Mouse (Mus musculus) mouse trophoblast stem cell (cell line): ENCODE data around the gene Spg21.

Experiments
- in situ Hi-C, 2 experiments: fragments of 300-500 bp; cut with MseI, MboI; formaldehyde crosslinking; loops; 2 replicates in 1 of 2; 3 replicates in 1 of 2; pipeline ENCODE4 v1.15.1; 2025

The Spg21 gene

GRCm38 (mm10) chr9:65460732-65461442, at the start of gene Spg21:
Spg21 (plus strand) TSS chr9:65460947.
- in situ Hi-C loops = no loop called here

GRCm38 (mm10) chr9:65411326-65411725, 49.4 kb upstream of the Spg21 start:
- in situ Hi-C loops = no loop called here

- in situ Hi-C loops = no loop called here
Measured at GRCm38 (mm10) chr9:65417738-65418137, 43.0 kb upstream of the Spg21 start.

- in situ Hi-C loops = no loop called here
Measured at GRCm38 (mm10) chr9:65419633-65420032, 41.1 kb upstream of the Spg21 start.

- in situ Hi-C loops = no loop called here
Measured at GRCm38 (mm10) chr9:65422760-65423501, 37.8 kb upstream of the Spg21 start, which contains the start of gene Slc51b. Slc51b (minus strand) TSS chr9:65422955.

GRCm38 (mm10) chr9:65424393-65424792, 36.4 kb upstream of the Spg21 start:
- in situ Hi-C loops = no loop called here

- in situ Hi-C loops = loop anchor here in 1 of 2 experiments (5.0 kb wide), 1 partner anchor 35 kb away; the partner anchor contains the start of gene Kbtbd13
Measured at GRCm38 (mm10) chr9:65427511-65427910, 33.2 kb upstream of the Spg21 start.

- in situ Hi-C loops = loop anchor here in 1 of 2 experiments (5.0 kb wide), 1 partner anchor 36 kb away; the partner anchor contains the start of gene Kbtbd13
Measured at GRCm38 (mm10) chr9:65428003-65428402, 32.7 kb upstream of the Spg21 start.

- in situ Hi-C loops = no loop called here
Measured at GRCm38 (mm10) chr9:65430401-65430800, 30.3 kb upstream of the Spg21 start.

GRCm38 (mm10) chr9:65430921-65431320, 29.8 kb upstream of the Spg21 start:
- in situ Hi-C loops = no loop called here

- in situ Hi-C loops = no loop called here
Measured at GRCm38 (mm10) chr9:65432236-65432635, 28.5 kb upstream of the Spg21 start.

- in situ Hi-C loops = no loop called here
Measured at GRCm38 (mm10) chr9:65434140-65434539, 26.6 kb upstream of the Spg21 start.

- in situ Hi-C loops = no loop called here
Measured at GRCm38 (mm10) chr9:65435211-65435610, 25.5 kb upstream of the Spg21 start.

- in situ Hi-C loops = no loop called here
Measured at GRCm38 (mm10) chr9:65435671-65436301, 25.0 kb upstream of the Spg21 start, which contains the start of gene Mtfmt. Mtfmt (plus strand) TSS chr9:65435782.

GRCm38 (mm10) chr9:65444692-65445091, 16.1 kb upstream of the Spg21 start:
- in situ Hi-C loops = no loop called here

GRCm38 (mm10) chr9:65447951-65448350, 12.8 kb upstream of the Spg21 start:
- in situ Hi-C loops = no loop called here

GRCm38 (mm10) chr9:65458975-65459374, 1.8 kb upstream of the Spg21 start:
- in situ Hi-C loops = no loop called here

GRCm38 (mm10) chr9:65460198-65460597, 549 bp upstream of the Spg21 start:
- in situ Hi-C loops = no loop called here

- in situ Hi-C loops = no loop called here
Measured at GRCm38 (mm10) chr9:65462544-65462943, 1.8 kb downstream of the Spg21 start.

GRCm38 (mm10) chr9:65464161-65464560, 3.4 kb downstream of the Spg21 start:
- in situ Hi-C loops = no loop called here

GRCm38 (mm10) chr9:65465241-65465640, 4.5 kb downstream of the Spg21 start:
- in situ Hi-C loops = no loop called here

GRCm38 (mm10) chr9:65467686-65468085, 6.9 kb downstream of the Spg21 start:
- in situ Hi-C loops = no loop called here
